Mouse (Mus musculus) c-Kit-negative CD71-positive TER-119-positive erythroid progenitor cells, embryonic 14.5 days (primary cell): ENCODE results near the gene Gpr12.
"Not testable (repeated sequence)": the region's sequence is repeated elsewhere in the genome, so short reads cannot be mapped to it uniquely, and the experiment has no call there.

Source experiments
- DNase-seq: peaks from one replicate; pipeline ENCODE4 v3.0.0-alpha.2; 2013; ENCODE audit warnings: low read depth, low spot score

The Gpr12 gene

GRCm38 (mm10) chr5:146586357-146587070 is 1.5 kb upstream of the Gpr12 start:
- DNase-seq: no peak

GRCm38 (mm10) chr5:146585307-146585651 is 240 bp upstream of the Gpr12 start:
- DNase-seq: no peak

GRCm38 (mm10) chr5:146584156-146584477 is 922 bp downstream of the Gpr12 start:
- DNase-seq: no peak

GRCm38 (mm10) chr5:146576668-146577067 is 8.4 kb downstream of the Gpr12 start:
- DNase-seq: no peak

GRCm38 (mm10) chr5:146572735-146573042 is 12.3 kb downstream of the Gpr12 start:
- not testable (repeated sequence) for DNase-seq

GRCm38 (mm10) chr5:146571830-146572734 is 13.0 kb downstream of the Gpr12 start:
- not testable (repeated sequence) for DNase-seq

- not testable (repeated sequence) for DNase-seq
Observed at GRCm38 (mm10) chr5:146570179-146570578, 14.9 kb downstream of the Gpr12 start.

- no peak for DNase-seq
Observed at GRCm38 (mm10) chr5:146567054-146567453, 18.0 kb downstream of the Gpr12 start.

- DNase-seq: no peak
Observed at GRCm38 (mm10) chr5:146564259-146564658, 20.8 kb downstream of the Gpr12 start.

GRCm38 (mm10) chr5:146555836-146556235 is 29.2 kb downstream of the Gpr12 start, which contains the start of gene Gm3415:
Gene Gm3415, plus strand, starts transcription at chr5:146556136.
- DNase-seq: not testable (repeated sequence)

GRCm38 (mm10) chr5:146537347-146537746 is 47.7 kb downstream of the Gpr12 start, which contains the start of gene Gm3409:
Gene Gm3409, plus strand, starts transcription at chr5:146537647.
- not testable (repeated sequence) for DNase-seq
